Mouse (Mus musculus) naive thymus-derived CD4-positive, alpha-beta T cell, adult 2 months (primary cell): ENCODE data around the gene Musk.

Source experiments
- DNase-seq: peaks from one replicate; pipeline ENCODE4 v3.0.0-alpha.2; 2011; ENCODE audit warnings: low read depth

Musk gene

GRCm38 (mm10) chr4:58317536-58317935 is 31.8 kb downstream of the Musk start:
- DNase-seq, result no peak

DNA sequence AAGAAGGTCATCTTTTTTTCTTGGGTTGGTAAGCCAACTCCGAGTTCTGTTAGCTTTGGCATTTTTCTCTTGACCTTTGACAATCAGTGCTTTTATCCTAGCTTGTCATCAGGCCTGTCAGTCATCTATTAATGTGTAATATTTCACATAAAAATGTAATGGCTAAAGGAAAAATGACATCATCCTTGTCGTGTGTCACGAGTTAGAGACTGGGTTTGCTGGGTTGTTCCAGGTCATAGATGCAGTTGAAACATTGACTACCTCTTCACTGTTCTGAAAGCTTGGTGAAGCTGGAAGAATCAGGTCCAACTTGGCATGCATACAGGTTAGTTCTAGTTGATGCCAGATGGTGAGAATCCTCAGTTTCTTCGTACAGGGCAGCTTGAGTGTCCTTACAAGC is 34.5 kb downstream of the Musk start:
- no peak for DNase-seq

DNA sequence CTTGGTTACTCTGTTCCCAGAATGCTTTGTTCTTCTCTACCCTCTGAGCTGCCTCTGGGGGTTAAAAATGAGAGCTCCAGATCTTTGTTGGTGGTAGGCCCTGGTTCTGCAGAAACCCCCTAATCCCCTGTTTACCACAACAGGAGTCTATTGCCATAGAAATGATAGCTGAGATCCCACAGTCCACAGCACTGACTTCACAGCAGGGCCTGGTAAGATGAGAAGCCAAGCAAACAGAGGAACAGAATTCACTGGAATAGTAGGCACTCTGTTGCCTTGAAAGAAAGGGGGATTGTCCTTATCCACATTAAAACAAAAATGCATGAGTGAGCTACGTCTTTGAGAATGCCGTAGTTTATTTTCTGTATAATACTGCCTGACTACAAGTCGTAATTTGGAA is 41.0 kb downstream of the Musk start:
- DNase-seq, result no peak

DNA sequence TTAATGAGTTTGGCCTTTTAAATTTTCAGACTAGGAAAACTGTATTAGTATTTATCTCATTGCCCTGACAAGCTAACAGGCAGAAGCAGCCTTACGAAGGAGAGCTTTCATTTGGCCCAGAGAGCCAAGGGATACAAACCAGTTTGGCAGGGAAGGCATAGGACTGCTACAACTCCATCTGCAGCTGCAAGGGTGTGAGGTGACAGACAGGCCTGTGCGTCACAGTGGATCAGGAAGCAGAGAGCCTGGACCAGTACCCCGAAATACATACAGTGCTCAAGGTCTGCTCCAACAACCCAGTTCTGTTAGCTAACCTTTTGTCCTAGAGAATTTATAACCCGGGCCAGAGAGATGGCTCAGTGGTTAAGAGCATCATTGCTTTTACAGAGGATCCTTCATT is 42.5 kb downstream of the Musk start:
- no peak for DNase-seq

DNA sequence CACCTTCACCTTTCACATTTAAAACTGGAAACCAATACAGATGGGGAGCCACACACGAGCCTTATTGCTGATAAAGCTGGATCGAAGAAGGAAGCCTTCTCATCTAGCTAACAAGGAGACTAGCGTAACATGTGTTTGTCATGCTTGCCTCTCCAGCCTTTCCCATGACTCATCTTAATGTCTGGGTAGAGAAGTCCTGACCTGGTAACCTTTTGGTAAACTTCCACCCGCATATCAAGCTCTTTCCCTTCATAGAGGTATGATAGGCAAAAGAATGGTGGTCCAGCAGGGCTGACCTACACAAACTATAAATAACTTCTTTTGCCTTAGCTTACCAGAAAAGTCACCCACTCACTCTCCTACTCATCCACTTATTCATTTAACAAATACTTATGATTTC is 44.3 kb downstream of the Musk start:
- DNase-seq, result no peak

DNA sequence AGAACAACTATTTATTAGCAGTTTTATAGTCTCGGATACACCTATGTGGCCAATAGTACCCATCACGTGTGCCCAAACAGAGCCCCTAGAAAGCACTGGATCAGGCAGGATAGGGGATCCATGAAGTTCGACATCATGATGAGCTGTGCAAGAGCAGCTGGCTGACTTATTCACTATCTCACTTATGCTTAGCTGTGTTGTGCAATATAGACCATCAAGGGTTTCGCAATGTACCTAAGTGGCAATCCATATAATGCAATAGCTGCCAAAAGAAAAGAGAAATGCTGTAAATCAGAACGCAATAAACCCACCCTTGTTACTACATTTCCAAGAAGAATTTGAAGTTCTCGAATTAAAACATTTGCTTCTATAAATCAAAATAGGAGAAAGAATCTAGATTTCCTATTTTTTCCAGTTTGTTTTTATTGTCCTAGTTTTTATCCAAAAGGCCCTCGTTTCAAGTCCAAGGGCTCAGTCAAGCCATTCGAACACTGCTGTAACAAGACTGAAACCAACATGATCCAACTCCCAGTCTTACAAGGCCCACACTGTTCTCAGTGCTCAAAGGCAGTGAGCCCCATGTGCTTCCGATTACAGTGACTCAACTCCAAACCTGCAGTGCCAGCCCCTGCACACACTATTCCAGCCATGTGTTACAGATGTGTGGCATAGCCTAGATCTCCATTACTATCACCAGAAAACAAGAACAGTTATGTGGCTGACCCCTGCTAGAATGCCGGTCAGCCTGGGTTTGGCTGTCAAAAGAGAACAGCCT is 45.3 kb downstream of the Musk start:
- no peak for DNase-seq

DNA sequence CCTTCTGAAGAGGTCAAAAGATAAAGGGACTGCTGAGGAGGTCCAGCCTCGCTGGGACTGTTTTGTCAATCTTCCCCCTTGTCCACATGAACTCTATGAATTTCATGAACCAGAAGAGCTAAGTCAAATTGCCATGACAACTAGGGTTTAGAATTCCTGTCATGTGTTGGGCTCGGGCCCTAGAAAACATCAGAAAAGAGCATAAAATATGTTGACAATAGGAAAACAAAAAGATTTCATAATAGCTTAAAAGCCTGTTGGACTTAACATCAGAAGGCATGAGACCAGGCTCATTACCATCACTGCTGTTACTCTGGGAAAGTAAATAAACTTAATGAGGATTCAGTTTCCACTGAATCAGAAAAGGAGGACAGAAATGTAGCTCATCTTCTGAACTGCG is 46.6 kb downstream of the Musk start:
- no peak for DNase-seq

- no peak for DNase-seq
Observed at GRCm38 (mm10) chr4:58336227-58336626, 50.5 kb downstream of the Musk start.

GRCm38 (mm10) chr4:58339226-58339625 is 53.5 kb downstream of the Musk start:
- DNase-seq, result no peak

- no peak for DNase-seq
Observed at GRCm38 (mm10) chr4:58350206-58350605, 64.4 kb downstream of the Musk start.

GRCm38 (mm10) chr4:58351165-58351564 is 65.4 kb downstream of the Musk start:
- DNase-seq, result no peak

GRCm38 (mm10) chr4:58351590-58351989 is 65.8 kb downstream of the Musk start:
- no peak for DNase-seq

DNA sequence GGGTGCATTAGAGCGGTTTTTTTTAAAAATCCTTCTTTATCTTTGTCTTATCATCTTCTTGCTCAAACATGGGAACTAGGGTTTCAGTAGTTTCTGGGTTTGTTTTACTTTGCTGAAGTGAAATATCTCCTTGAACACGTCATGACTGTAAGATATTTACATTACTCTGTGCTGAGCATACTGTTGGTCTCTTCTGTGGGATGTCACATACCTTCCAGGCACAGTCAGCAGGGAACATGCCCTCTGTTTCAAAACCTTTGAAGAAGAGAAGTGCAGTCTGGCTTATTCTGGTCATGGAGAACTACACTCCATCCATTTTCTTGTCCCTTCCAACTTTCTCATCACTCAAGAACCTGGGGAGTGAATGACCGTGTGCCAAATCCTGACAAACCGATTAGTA is 73.2 kb downstream of the Musk start:
- DNase-seq, result no peak

DNA sequence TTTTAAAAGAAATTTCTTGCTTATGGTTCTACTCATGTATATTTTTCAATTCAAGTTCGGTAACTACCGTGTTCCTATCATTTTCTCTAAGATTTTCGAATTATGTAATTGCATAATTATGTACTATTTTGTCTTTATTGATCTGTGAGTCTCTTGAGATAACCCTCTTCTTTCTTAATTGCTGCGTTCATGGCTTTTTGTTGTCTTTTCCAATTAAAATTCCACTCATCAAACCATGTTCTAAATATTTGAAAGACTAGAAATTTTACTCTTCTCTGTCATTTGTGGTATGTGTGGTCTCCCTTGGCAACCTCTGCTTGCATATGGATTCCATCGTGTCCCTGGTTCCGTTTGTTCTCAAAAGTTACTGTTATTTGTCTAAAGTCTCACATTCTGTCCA is 79.6 kb downstream of the Musk start:
- DNase-seq, result no peak

- no peak for DNase-seq
Observed at GRCm38 (mm10) chr4:58371106-58371505, 85.3 kb downstream of the Musk start.

GRCm38 (mm10) chr4:58373599-58373998 is 87.8 kb downstream of the Musk start:
- DNase-seq, result no peak

DNA sequence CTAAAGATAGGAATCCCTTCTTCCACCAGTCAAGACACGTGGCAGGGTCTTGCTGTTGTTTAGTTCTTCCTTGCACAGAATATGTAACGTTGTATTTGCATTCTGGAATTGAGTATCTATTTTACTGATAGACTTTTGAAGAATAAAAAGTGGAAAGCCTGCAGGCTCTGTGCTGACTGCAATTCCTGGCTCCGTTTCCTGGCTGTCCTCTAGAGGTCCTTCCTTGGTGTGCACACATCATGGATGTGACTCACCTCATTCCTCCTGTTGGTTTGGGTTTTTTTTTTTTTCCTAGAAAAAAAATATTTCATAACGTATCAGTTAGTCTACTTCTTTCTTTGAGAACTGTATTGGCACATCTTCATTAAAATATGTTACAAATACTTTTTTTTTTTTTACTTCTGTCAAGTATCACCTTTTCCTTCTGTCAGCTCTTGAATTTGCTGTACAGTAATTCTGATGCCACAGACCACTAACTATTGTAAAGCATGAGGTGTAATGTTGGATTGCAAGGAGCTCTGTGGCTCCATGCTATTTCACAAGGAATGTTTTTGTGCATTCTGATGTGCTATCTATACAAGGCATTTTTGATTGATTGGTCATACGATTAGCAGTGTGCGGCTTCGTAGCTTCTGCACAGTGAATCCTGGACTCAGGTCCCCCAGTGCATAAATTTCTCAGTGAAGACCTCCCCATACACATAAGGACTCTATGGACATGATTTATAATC is 88.5 kb downstream of the Musk start:
- DNase-seq, result no peak

DNA sequence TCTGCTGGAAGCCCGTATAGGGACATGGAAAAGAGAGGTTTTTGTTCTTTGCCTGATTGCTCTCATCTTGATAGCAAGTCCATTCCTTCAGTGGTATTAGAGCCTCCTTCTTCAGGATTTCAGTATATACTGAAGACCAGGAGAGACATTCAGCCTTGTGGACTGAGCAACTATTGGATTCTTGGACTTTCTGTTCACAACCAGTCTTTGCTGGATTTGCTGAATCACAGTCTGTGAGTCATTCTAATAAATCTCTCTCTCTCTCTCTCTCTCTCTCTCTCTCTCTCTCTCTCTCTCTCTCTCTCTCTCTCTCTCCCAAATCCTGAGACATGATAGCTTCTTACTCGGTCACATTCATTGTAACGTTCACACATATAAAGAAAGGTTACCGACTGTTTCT is 93.4 kb downstream of the Musk start:
- DNase-seq, result no peak

DNA sequence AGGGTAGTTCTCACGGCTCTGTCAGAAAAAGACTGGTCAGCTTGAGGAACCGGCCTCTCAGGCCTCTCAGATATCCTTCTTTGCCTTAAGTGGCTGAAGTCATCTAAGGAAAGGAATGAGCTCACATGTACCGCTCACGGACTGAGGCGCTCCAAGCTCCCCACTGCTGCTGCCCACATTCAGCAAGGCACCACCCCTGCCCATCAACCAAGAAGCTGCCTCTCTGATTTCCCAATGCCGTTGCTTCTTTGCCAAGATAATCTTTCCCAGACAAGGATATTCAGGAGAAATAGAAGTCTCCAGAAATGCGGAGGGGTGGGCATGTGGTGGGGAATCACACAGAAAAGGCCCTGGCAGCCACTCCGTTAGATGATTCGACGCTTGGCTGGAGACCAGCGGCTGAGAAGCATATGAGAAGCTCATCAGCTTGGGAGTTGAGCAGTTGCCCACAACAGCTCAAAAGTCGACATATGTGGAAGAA is 115.1 kb downstream of the Musk start:
- DNase-seq, result no peak

DNA sequence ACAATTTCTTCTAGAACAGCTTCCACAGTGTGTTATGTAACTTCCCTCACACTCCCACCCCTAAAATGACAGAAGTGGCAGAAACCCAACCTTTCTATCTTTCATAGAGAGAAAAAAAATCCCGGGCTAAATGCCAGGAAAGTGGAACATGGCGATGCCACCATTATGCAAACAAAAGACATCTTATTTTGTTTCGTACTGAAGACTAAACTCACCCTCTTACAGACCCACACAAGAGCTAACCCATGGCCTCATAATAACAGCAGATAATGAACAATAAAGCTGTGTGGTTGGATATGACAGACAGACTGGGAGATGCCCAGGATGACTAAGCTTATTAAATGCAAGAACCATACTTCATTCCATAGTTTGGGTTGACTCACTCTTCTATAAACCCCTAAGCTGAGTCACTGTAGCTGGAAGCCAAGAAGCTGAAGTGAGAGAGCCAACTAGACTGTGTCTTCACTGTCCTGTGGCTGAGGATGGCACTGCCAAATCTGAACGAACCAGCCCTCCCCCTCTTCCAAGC is 116.3 kb downstream of the Musk start:
- DNase-seq, result no peak

DNA sequence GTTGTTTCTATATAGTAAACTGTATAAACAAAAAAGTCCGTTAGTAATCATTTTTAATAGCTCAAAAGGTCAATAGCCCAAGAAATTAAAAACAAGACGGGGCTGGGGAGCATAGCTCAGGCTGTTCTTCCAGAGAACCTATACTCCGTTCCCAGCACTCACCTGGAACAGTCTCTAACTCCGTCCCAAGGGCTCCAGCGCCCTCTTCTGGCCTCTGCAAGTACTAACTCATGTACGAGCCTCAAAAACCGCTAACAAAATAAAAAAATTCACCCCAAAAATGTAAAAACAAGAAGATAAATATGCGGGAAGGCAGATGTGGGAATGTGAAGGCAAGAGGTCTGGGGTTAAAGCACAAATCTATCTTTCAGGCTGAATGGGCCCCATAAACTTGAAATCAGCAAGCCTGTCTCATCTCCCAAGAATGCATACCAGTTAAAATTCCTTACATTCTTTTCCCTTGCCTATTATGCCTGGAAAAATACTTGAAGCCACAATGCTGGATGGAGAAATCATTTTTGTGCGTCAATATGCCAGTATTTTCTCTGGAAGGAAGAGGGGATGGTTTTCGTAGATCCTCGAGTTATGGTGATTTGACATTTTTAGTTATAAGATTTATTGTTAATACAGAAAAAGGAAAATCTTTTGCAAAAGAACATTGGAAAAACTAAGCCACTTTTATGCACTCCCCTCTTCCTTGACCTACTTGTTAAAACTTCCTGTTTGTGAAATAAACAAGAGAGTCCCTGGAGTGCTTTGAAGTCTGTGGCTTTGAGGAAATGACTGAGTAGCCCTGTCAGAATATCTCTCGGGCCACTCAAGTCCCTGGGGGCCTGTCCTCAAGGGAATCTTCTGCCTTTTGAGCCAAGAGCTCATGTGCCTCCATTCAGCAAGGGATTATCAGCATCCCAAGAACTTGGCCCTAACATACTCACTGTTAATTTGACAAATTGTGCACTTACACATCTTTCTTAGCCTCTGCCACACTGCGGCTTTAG is 127.7 kb downstream of the Musk start:
- DNase-seq, result no peak

DNA sequence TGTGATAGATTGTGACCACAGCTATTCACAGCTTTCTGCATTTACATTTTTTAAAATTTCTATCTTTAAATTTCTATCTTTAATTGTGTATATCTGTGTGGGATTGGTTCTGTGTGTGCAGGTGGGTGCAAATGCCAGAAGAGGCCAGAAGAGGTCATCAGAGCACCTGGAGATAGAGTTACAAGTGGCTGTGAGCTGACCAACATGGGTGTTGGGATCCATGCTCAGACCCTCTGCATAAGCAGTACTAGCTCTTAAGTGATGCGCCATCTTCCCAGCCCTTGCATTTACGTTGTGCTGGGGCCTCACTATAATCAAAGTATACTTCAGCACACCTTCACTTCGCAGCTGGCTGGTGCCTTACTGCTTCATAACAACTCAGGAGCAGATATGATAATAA is 129.8 kb downstream of the Musk start:
- no peak for DNase-seq
